Mouse (Mus musculus): ENCODE measurements around the gene Kansl1l.

GRCm38 (mm10) chr1:66865633-66866032 lies 48.3 kb upstream of the Kansl1l start:
- TF ChIP-seq CTCF (IDR thresholded peaks at IDR 0.05; ENCODE audit: low read depth) (no peak), EP300 (optimal IDR thresholded peaks at IDR 0.05) (no peak)
